In the genomic region with DNA sequence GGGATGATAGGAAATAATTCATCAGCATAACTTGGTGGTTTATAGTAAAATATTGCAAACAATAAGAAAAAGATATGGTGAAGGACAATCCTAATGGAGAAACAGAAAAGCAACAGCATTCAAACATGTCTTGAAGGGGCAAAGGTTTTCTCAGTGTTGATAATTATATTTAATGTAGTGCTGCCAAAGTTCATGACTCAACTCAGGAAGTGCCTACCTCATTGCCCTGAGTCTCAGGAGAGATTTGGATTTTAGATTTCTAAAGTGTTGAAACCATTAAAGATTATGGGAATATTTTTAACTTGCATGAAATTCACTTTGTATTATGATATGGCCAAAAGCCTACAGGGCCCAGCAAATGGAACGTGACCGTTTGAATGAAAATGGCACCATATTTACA, we compare ENCODE assay signal across 21 mouse cellular contexts.
"Had no signal": no experiment of that assay in that cellular context is flagged by ENCODE, and none has a peak within 500 bp of the region (broad histone marks: within the 10 kb centered on the region; RNA-seq: fewer than 3 reads in every experiment).

No protein-coding gene starts in this region.

- H3K36me3 ChIP-seq: liver, embryonic 15.5 days; lung, embryonic 15.5 days; midbrain, embryonic 10.5 days; neural tube, embryonic 13.5 days; neural tube, embryonic 15.5 days had no signal

- H3K4me3 ChIP-seq: liver, embryonic 15.5 days; lung, embryonic 15.5 days; midbrain, embryonic 10.5 days; myocyte; neural tube, embryonic 13.5 days; neural tube, embryonic 15.5 days had no signal

- H3K9ac ChIP-seq: liver, embryonic 15.5 days; liver, postnatal 0 days; lung, embryonic 15.5 days; neural tube, embryonic 13.5 days; neural tube, embryonic 15.5 days had no signal

- ATAC-seq: liver, postnatal 0 days; lung, postnatal 0 days; midbrain, embryonic 16.5 days had no signal

- H3K9me3 ChIP-seq: liver, embryonic 15.5 days; lung, embryonic 15.5 days; midbrain, embryonic 10.5 days; neural tube, embryonic 13.5 days; neural tube, embryonic 15.5 days had no signal

- H3K4me2 ChIP-seq: liver, embryonic 15.5 days; lung, embryonic 15.5 days; neural tube, embryonic 13.5 days; neural tube, embryonic 15.5 days had no signal

- H3K27ac ChIP-seq: liver, embryonic 15.5 days; lung, embryonic 15.5 days; midbrain, embryonic 10.5 days; neural tube, embryonic 13.5 days; neural tube, embryonic 15.5 days had no signal

- DNase-seq: liver, postnatal 0 days; lung, adult 2 months; lung, postnatal 14 days; lung, postnatal 36 days; midbrain, embryonic 14.5 days; retina, postnatal 1 day; right cerebral cortex, adult 18-20 months; right cerebral cortex, postnatal 25 days; right cerebral cortex, postnatal 4 days; spleen, adult 18-20 months; thymus, adult 18-20 months; thymus, postnatal 14 days; thymus, postnatal 36 days had no signal

- H3K4me1 ChIP-seq: liver, embryonic 15.5 days; lung, embryonic 15.5 days; midbrain, embryonic 10.5 days; neural tube, embryonic 13.5 days; neural tube, embryonic 15.5 days had no signal

- H3K27me3 ChIP-seq: liver, embryonic 15.5 days; lung, embryonic 15.5 days; neural tube, embryonic 13.5 days; neural tube, embryonic 15.5 days had no signal
